Mouse (Mus musculus): ENCODE results near the gene Cdc5l.

- TF ChIP-seq CTCF (IDR thresholded peaks at IDR 0.05; ENCODE audit: low read depth, low read length) (no peak), GATA1 (IDR thresholded peaks at IDR 0.05; ENCODE audit: borderline replicate concordance, low read length) (no peak)
These were observed 25.0 kb upstream of the Cdc5l start for GRCm38 (mm10) chr17:45458516-45458915.
